Mouse (Mus musculus): Measurements from ENCODE around the gene Adamts18. TPM values are rescaled to one million over a fixed set of nuclear protein-coding genes. Genes with fewer than 3 reads are reported as not detected.

Adamts18 gene
- polyA plus RNA-seq, 1 experiment = not detected

DNA sequence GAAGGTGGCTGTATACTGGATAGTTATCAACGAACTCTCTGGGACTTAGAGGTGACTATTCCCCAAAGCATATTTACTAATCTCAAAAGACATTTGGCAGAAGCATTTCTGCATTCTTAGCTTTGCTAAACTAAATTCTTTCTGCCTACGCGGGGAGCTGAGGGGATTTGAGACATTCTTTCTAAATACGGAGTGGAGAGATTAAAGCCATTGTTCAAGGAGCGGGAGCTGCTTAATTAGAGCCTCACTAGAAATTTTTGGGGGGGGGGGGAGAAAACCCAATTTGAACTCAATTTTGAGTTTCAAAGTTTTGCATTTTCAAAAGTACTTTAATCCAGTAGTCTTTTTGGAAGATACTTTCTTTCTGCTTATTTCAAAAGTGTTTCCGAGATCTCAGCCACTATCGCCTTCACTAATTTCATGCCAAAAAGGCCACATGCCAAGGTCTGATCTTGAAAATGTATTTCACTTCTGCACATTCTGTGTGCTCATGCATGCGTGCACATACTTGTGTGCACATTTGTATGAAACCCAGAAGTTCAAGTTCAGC is 79.6 kb downstream of the Adamts18 start:
- Histone ChIP-seq H3K27ac (ENCODE audit: insufficient read depth, low read depth, low read length) (no peak overlapping the region), H3K4me3 (ENCODE audit: insufficient read depth, low read length) (no peak overlapping the region), H3K4me1 (ENCODE audit: control insufficient read depth, insufficient read depth, low read length) (no peaks in the 10 kb centered on the region)
- TF ChIP-seq CTCF (IDR thresholded peaks at IDR 0.05; ENCODE audit: low read depth, low read length) (no peak), POLR2A (IDR thresholded peaks at IDR 0.05; ENCODE audit: borderline replicate concordance, low read depth, low read length) (no peak)

DNA sequence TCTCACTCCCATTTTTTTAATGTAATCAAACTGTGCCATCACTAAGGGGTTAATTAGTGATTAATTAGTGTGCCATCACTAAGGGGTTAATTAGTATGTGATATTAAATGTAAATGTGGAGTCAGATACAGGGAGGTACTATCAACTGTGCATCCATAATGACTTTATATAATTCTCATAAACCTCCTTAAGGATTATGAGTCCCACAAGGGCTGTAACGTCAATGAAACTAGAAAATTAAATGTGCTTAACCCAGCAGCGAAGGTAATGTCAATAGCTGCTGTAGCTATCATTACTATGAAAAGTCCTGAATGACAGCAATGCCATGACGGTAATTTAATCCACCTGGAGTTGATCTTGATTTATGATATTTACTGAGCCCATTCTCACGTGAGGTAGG is 83.4 kb downstream of the Adamts18 start:
- Histone ChIP-seq H3K4me3 (ENCODE audit: insufficient read depth, low read length) (no peak overlapping the region), H3K27ac (ENCODE audit: insufficient read depth, low read depth, low read length) (no peak overlapping the region), H3K4me1 (ENCODE audit: control insufficient read depth, insufficient read depth, low read length) (no peaks in the 10 kb centered on the region)
- TF ChIP-seq CTCF (IDR thresholded peaks at IDR 0.05; ENCODE audit: low read depth, low read length) (no peak), POLR2A (IDR thresholded peaks at IDR 0.05; ENCODE audit: borderline replicate concordance, low read depth, low read length) (no peak)

DNA sequence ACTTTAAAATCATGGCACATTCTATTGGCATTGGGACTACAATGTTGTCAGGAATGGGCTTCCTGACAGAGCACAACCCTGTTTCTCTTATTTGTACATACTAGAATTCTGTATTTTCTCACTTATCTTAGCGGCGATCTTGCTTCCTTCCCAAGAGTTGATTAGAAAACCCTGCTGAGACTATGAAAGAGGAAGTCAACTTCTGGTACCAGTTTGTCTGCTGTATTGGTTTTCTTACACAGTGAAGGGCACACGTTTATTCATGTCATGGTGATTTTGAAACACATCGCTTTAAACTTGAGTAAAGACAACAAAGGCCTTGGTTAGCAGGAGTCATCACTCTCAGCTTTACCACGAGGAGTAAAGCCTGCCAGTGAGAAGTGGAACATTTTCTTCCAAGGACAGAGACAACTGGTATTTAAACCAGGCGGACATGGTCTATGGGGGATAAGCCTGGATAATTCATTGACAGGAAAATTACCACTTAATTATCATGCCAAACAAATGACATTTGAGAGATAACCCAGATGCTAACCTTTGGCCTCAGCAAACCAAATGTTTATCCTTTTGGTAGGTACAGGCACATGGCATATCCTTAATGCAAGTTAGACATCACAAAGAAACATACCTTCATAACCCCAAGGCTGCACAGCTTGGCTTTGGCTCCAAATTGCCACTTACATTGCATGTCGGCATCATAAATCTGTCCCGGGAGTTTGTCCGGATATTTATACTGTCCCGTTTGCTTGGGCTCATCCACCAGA is 84.8 kb downstream of the Adamts18 start:
- TF ChIP-seq CTCF (IDR thresholded peaks at IDR 0.05; ENCODE audit: low read depth, low read length) (no peak), POLR2A (IDR thresholded peaks at IDR 0.05; ENCODE audit: borderline replicate concordance, low read depth, low read length) (no peak)
- Histone ChIP-seq H3K4me1 (ENCODE audit: control insufficient read depth, insufficient read depth, low read length) (no peaks in the 10 kb centered on the region), H3K27ac (ENCODE audit: insufficient read depth, low read depth, low read length) (no peak overlapping the region), H3K4me3 (ENCODE audit: insufficient read depth, low read length) (no peak overlapping the region)

DNA sequence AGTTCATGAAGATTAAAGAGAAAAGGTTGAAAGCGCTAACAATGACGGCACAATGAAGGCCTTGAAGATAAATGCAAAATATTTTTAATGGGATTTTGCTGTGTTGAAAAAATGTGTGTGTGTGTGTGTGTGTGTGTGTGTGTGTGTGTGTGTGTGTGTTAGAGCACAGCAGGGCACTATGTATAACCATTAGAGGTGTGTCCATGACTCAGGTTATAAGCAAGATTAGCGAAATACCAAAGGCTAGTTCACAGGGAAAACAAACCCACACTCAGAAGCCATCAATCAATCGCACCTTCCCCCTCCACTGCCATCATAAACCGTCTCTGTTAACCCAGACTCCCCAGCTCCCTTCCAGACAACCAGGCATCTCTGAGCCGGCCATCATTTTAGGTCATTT is 86.4 kb downstream of the Adamts18 start:
- TF ChIP-seq POLR2A (IDR thresholded peaks at IDR 0.05; ENCODE audit: borderline replicate concordance, low read depth, low read length) = no peak
- TF ChIP-seq CTCF (IDR thresholded peaks at IDR 0.05; ENCODE audit: low read depth, low read length) = no peak
- Histone ChIP-seq H3K27ac (ENCODE audit: insufficient read depth, low read depth, low read length) (no peak overlapping the region), H3K4me1 (ENCODE audit: control insufficient read depth, insufficient read depth, low read length) (no peaks in the 10 kb centered on the region), H3K4me3 (ENCODE audit: insufficient read depth, low read length) (no peak overlapping the region)

DNA sequence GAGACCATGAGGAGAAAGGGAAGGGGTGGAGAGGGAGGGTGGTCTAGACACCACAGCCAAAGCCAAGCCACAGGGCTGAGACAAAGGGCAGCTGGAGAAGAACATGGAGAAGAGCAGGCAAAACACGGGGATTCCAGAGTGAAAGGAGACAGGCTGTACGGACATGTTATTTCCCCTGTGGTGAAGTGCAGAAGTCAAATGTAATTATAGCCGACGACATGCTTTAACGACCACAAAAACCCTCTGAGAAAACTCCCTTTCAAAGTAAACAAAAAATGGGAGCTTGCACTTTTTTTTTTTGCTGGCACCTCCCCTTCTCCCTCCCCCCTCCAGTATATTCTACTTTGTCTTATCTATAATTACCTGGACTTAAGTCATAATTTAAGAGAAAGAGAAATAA is 92.7 kb downstream of the Adamts18 start:
- no peak for TF ChIP-seq CTCF (IDR thresholded peaks at IDR 0.05; ENCODE audit: low read depth, low read length)
- no peak for TF ChIP-seq POLR2A (IDR thresholded peaks at IDR 0.05; ENCODE audit: borderline replicate concordance, low read depth, low read length)
- Histone ChIP-seq H3K4me3 (ENCODE audit: insufficient read depth, low read length) (no peak overlapping the region), H3K4me1 (ENCODE audit: control insufficient read depth, insufficient read depth, low read length) (no peaks in the 10 kb centered on the region), H3K27ac (ENCODE audit: insufficient read depth, low read depth, low read length) (no peak overlapping the region)

DNA sequence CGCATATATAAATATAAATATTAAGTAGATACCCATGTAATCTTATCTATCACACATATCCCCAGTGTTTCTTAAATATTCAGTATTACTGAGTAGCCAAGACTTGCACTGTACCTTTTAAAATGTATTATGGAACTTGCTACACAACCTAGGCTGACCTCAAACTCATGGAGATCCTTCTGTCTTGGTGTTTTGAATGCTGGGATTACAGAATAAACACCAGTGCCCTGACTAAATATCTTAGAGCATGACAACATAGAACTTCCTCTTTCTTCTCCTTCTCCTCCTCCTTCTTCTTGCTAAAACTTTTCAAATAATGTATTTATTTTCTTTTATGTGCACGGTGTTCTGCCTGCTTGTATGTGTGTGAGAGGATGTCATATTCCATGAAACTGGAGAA is 95.4 kb downstream of the Adamts18 start:
- TF ChIP-seq POLR2A (IDR thresholded peaks at IDR 0.05; ENCODE audit: borderline replicate concordance, low read depth, low read length) (no peak), CTCF (IDR thresholded peaks at IDR 0.05; ENCODE audit: low read depth, low read length) (no peak)
- no peaks in the 10 kb centered on the region for H3K4me1 ChIP-seq (ENCODE audit: control insufficient read depth, insufficient read depth, low read length)
- H3K27ac ChIP-seq (ENCODE audit: insufficient read depth, low read depth, low read length) = no peak overlapping the region
- no peak overlapping the region for H3K4me3 ChIP-seq (ENCODE audit: insufficient read depth, low read length)

DNA sequence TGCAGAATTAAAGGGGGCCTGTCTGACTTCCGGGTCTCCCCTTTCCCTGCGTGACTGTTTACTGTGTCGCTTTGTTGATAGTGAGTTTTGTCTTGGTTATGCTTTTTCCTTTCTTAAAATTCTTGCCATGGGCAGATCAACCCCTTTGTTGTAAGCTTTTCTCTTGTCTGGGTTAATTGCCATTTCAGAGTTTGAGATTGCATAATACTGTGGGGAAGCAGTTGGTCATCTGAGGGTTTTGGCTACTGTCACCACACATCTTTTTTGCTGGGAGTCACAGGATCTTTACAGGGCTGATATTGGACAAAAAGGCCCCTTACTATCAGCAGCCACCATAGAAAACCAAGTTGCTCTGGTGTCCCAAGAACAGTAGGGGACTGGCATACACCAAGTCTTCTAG is 96.2 kb downstream of the Adamts18 start:
- TF ChIP-seq CTCF (IDR thresholded peaks at IDR 0.05; ENCODE audit: low read depth, low read length) = no peak
- no peak for TF ChIP-seq POLR2A (IDR thresholded peaks at IDR 0.05; ENCODE audit: borderline replicate concordance, low read depth, low read length)
- Histone ChIP-seq H3K4me1 (ENCODE audit: control insufficient read depth, insufficient read depth, low read length) (no peaks in the 10 kb centered on the region), H3K4me3 (ENCODE audit: insufficient read depth, low read length) (no peak overlapping the region), H3K27ac (ENCODE audit: insufficient read depth, low read depth, low read length) (no peak overlapping the region)

DNA sequence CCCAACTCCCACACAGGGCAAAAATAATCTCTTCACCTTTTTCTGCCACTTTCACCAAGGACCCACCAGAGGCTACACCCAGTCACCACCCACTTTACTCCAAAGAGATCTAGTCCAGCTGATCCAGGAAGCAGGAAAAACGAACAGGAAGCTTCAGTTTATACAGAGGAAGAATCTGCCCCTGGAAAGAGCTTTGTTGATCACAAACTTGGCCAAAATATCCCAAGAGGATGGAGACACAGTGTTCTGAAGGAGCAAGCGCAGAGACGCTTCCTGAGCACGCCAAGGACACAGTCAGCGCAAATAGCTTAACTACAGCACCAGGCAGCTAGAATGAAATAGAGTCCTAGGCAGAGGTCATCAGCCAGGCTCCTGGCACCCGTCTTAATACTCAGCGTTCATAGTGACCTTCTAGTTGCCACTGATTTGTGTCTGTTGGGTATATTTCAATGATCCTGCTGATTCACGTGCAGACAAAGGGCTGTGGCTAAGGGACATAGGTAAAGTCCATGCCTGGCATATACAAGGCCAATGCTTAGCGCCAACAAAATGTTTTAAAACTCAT is 113.0 kb downstream of the Adamts18 start:
- no peak overlapping the region for H3K27ac ChIP-seq (ENCODE audit: insufficient read depth, low read depth, low read length)
- H3K4me1 ChIP-seq (ENCODE audit: control insufficient read depth, insufficient read depth, low read length) = no peaks in the 10 kb centered on the region
- H3K4me3 ChIP-seq (ENCODE audit: insufficient read depth, low read length) = no peak overlapping the region
- TF ChIP-seq POLR2A (IDR thresholded peaks at IDR 0.05; ENCODE audit: borderline replicate concordance, low read depth, low read length) (no peak), CTCF (IDR thresholded peaks at IDR 0.05; ENCODE audit: low read depth, low read length) (no peak)

DNA sequence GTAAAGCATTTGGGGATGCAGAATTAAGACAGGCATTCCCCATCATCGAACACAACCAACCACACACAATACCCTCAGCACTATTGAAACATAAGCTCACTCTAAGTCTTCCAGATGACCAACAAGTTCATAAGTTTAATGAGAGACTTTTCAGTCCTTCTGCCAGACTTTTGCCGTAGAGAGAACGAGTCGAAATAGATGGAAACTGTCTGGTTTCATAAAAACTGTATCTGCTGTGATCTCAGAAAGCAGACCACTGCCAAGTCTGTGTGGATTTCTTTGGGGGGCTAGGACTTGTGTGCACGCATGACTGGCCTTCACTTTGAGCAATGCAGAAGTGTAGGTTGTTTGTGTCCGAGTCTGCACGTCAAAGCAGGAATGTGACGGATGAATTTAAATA is 123.2 kb downstream of the Adamts18 start:
- H3K4me3 ChIP-seq (ENCODE audit: insufficient read depth, low read length) = no peak overlapping the region
- no peak overlapping the region for H3K27ac ChIP-seq (ENCODE audit: insufficient read depth, low read depth, low read length)
- TF ChIP-seq POLR2A (IDR thresholded peaks at IDR 0.05; ENCODE audit: borderline replicate concordance, low read depth, low read length) (no peak), CTCF (IDR thresholded peaks at IDR 0.05; ENCODE audit: low read depth, low read length) (no peak)
- H3K4me1 ChIP-seq (ENCODE audit: control insufficient read depth, insufficient read depth, low read length) = no peaks in the 10 kb centered on the region

DNA sequence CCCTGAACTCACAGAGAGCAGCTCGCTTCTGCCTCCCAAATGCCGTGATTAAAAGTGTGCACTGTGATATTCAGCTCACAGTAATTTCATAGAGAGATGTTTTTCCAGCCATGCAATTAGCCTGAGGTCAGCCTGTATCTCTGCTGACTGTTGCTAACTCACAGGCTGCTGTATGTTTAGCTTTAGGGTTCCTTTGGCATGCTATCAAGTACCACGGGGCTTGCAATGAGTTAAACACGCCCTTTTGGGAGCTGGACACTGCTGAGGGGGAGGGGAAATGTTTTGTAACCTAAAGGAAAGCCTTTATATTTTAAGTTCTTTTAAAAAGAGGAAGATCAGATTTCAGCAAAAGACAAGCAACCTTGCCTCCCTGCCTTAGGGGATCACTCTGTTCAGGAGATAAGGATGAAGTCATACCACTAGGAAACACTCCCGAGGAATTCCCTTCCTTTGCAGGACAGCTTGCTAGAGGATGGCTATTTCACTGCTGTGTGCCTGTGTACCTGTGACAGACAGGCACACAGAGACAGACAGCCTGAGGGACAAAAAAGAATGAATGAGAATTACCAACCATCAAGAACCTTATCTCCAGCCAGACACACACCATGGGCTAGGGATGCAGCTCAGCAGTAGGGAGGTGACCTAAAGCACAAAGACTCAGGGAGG is 124.5 kb downstream of the Adamts18 start:
- TF ChIP-seq CTCF (IDR thresholded peaks at IDR 0.05; ENCODE audit: low read depth, low read length) = no peak
- no peak for TF ChIP-seq POLR2A (IDR thresholded peaks at IDR 0.05; ENCODE audit: borderline replicate concordance, low read depth, low read length)
- H3K4me1 ChIP-seq (ENCODE audit: control insufficient read depth, insufficient read depth, low read length) = no peaks in the 10 kb centered on the region
- no peak overlapping the region for H3K27ac ChIP-seq (ENCODE audit: insufficient read depth, low read depth, low read length)
- no peak overlapping the region for H3K4me3 ChIP-seq (ENCODE audit: insufficient read depth, low read length)

All from bone marrow macrophage, adult 2 months (primary cell).